Mouse (Mus musculus): ENCODE measurements around the gene Tmem161b. TPM values are rescaled to one million over a fixed set of nuclear protein-coding genes. Genes with fewer than 3 reads are reported as not detected.
"Not testable (repeated sequence)": the region's sequence is repeated elsewhere in the genome, so short reads cannot be mapped to it uniquely, and the experiment has no call there.

Gene Tmem161b
- polyA plus RNA-seq, 1 experiment from 2014 or later: 13.5 TPM

DNA sequence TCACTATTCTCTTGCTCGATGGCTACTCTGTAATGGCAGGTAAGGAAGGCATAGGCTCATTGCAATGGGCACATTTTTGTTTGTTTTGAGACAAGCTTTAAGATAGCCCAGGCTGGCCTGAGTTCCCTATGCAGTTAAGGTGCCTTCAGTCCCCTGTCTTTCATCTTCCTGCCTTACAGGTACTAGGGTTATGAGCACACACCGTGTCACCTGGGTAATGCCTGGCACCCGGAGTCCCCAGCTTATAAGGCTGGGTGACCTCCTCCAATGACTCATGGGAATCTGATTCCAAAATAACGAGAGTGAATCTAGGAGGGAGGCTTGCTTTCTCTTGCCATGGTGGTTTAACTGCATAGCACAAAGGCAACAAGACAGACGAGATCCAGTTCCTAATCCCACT, 29.2 kb downstream of the Tmem161b start:
- no peak overlapping the region for H3K9ac ChIP-seq (ENCODE audit: low read depth, low read length)
- H3K27ac ChIP-seq (ENCODE audit: low read depth, low read length): no peak overlapping the region
- no peaks in the 10 kb centered on the region for H3K36me3 ChIP-seq (ENCODE audit: control insufficient read depth, insufficient read depth, low read length)
- no peak for DNase-seq (ENCODE audit: low spot score)
- 76% methylated on average over 5 of the region's 5 CpGs for WGBS
- no peaks in the 10 kb centered on the region for H3K9me3 ChIP-seq (ENCODE audit: control insufficient read depth, low read length)
- H3K4me1 ChIP-seq (replicated peaks; ENCODE audit: control insufficient read depth, insufficient read depth, low read length): no peaks in the 10 kb centered on the region
- H3K4me2 ChIP-seq: no peak overlapping the region
- ATAC-seq (replicated peaks; ENCODE audit: low FRiP score): no peak; the same call in 1 of the 2 replicates
- no peak overlapping the region for H3K4me3 ChIP-seq (ENCODE audit: low read depth, low read length)
- no peaks in the 10 kb centered on the region for H3K27me3 ChIP-seq (replicated peaks; ENCODE audit: control insufficient read depth, insufficient read depth, low read length)

DNA sequence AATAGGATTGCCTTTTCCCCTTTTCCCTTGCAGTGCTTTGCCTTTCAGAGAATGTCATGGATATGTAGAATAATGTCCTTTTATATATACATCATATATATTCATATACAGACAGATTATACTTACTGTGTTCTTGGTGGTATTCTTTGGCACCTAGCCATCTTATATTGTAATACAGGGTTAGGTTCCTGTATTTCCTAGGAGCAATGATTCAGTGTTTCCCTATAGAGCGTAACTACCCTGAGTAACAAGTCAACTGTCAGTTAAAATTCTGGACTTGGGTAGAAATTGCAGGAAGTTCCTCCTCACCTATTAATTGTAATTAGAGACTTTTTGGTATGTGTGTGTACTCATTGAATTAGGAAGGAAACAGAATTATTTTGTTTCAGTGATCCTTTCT, 33.0 kb downstream of the Tmem161b start:
- H3K27me3 ChIP-seq (replicated peaks; ENCODE audit: control insufficient read depth, insufficient read depth, low read length): no peaks in the 10 kb centered on the region

GRCm38 (mm10) chr13:84264418-84264817, 42.3 kb downstream of the Tmem161b start:
- H3K4me1 ChIP-seq (replicated peaks; ENCODE audit: control insufficient read depth, insufficient read depth, low read length); H3K4me3 ChIP-seq (ENCODE audit: low read depth, low read length); H3K27me3 ChIP-seq (replicated peaks; ENCODE audit: control insufficient read depth, insufficient read depth, low read length); H3K4me2 ChIP-seq; H3K9me3 ChIP-seq (ENCODE audit: control insufficient read depth, low read length); DNase-seq (ENCODE audit: low spot score); H3K9ac ChIP-seq (ENCODE audit: low read depth, low read length); H3K27ac ChIP-seq (ENCODE audit: low read depth, low read length); H3K36me3 ChIP-seq (ENCODE audit: control insufficient read depth, insufficient read depth, low read length); ATAC-seq (replicated peaks; ENCODE audit: low FRiP score): not testable (repeated sequence)
- WGBS: 86% methylated on average over 1 of the region's 1 CpGs

More for the DNA sequence above, 33.0 kb downstream of the Tmem161b start:
- no peak for ATAC-seq (replicated peaks; ENCODE audit: low FRiP score)
- no peak overlapping the region for H3K4me2 ChIP-seq
- 82% methylated on average over 1 of the region's 1 CpGs for WGBS
- no peak for DNase-seq (ENCODE audit: low spot score)
- H3K9ac ChIP-seq (ENCODE audit: low read depth, low read length): no peak overlapping the region
- H3K36me3 ChIP-seq (ENCODE audit: control insufficient read depth, insufficient read depth, low read length): no peaks in the 10 kb centered on the region
- no peaks in the 10 kb centered on the region for H3K9me3 ChIP-seq (ENCODE audit: control insufficient read depth, low read length)
- H3K4me3 ChIP-seq (ENCODE audit: low read depth, low read length): no peak overlapping the region
- no peaks in the 10 kb centered on the region for H3K4me1 ChIP-seq (replicated peaks; ENCODE audit: control insufficient read depth, insufficient read depth, low read length)
- no peak overlapping the region for H3K27ac ChIP-seq (ENCODE audit: low read depth, low read length)

- Histone ChIP-seq H3K36me3 (ENCODE audit: control insufficient read depth, insufficient read depth, low read length) (no peaks in the 10 kb centered on the region; the same call in 1 of the 2 replicates), H3K4me3 (ENCODE audit: low read depth, low read length) (no peak overlapping the region), H3K27ac (ENCODE audit: low read depth, low read length) (no peak overlapping the region), H3K4me2 (no peak overlapping the region), H3K4me1 (replicated peaks; ENCODE audit: control insufficient read depth, insufficient read depth, low read length) (no peaks in the 10 kb centered on the region), H3K9ac (ENCODE audit: low read depth, low read length) (no peak overlapping the region), H3K9me3 (ENCODE audit: control insufficient read depth, low read length) (no peaks in the 10 kb centered on the region), H3K27me3 (replicated peaks; ENCODE audit: control insufficient read depth, insufficient read depth, low read length) (no peaks in the 10 kb centered on the region)
- 91% methylated on average over 5 of the region's 5 CpGs for WGBS
- no peak for DNase-seq (ENCODE audit: low spot score)
- no peak for ATAC-seq (replicated peaks; ENCODE audit: low FRiP score)
Measured at GRCm38 (mm10) chr13:84276246-84276645, 54.1 kb downstream of the Tmem161b start.

- Histone ChIP-seq H3K36me3 (ENCODE audit: control insufficient read depth, insufficient read depth, low read length) (no peaks in the 10 kb centered on the region; the same call in 1 of the 2 replicates), H3K4me3 (ENCODE audit: low read depth, low read length) (no peak overlapping the region), H3K4me1 (replicated peaks; ENCODE audit: control insufficient read depth, insufficient read depth, low read length) (no peaks in the 10 kb centered on the region), H3K4me2 (no peak overlapping the region), H3K27ac (ENCODE audit: low read depth, low read length) (no peak overlapping the region), H3K9ac (ENCODE audit: low read depth, low read length) (no peak overlapping the region), H3K9me3 (ENCODE audit: control insufficient read depth, low read length) (no peaks in the 10 kb centered on the region), H3K27me3 (replicated peaks; ENCODE audit: control insufficient read depth, insufficient read depth, low read length) (no peaks in the 10 kb centered on the region)
- ATAC-seq (replicated peaks; ENCODE audit: low FRiP score) (no peak), DNase-seq (ENCODE audit: low spot score) (no peak)
- WGBS: 94% methylated on average over 4 of the region's 4 CpGs
Measured at GRCm38 (mm10) chr13:84280352-84280751, 58.3 kb downstream of the Tmem161b start.

DNA sequence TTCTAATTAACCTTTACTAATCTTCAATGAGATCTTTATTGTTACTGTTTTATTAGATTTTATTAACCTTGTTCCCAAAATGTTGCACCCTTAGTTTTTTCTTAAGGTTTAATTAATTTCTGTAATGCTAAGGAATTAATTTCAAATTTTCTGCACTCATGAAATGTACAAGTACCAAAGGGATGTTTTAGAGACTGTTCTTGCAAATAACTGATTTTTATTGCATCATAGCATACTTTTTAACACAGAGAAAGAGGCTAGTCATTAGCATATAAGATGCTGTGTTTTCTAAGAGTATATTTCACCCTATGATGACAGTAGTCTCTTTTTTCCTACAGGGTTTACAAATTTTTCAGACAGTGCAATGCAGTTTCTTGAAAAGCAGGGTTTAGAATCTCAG, 60.9 kb downstream of the Tmem161b start:
- no peak overlapping the region for H3K4me3 ChIP-seq (ENCODE audit: low read depth, low read length)
- no peak overlapping the region for H3K9ac ChIP-seq (ENCODE audit: low read depth, low read length)
- no peaks in the 10 kb centered on the region for H3K9me3 ChIP-seq (ENCODE audit: control insufficient read depth, low read length)
- ATAC-seq (replicated peaks; ENCODE audit: low FRiP score) (no peak), DNase-seq (ENCODE audit: low spot score) (no peak)
- no peaks in the 10 kb centered on the region for H3K36me3 ChIP-seq (ENCODE audit: control insufficient read depth, insufficient read depth, low read length)
- no peak overlapping the region for H3K27ac ChIP-seq (ENCODE audit: low read depth, low read length)
- H3K4me1 ChIP-seq (replicated peaks; ENCODE audit: control insufficient read depth, insufficient read depth, low read length): no peaks in the 10 kb centered on the region
- no peaks in the 10 kb centered on the region for H3K27me3 ChIP-seq (replicated peaks; ENCODE audit: control insufficient read depth, insufficient read depth, low read length)
- no peak overlapping the region for H3K4me2 ChIP-seq

DNA sequence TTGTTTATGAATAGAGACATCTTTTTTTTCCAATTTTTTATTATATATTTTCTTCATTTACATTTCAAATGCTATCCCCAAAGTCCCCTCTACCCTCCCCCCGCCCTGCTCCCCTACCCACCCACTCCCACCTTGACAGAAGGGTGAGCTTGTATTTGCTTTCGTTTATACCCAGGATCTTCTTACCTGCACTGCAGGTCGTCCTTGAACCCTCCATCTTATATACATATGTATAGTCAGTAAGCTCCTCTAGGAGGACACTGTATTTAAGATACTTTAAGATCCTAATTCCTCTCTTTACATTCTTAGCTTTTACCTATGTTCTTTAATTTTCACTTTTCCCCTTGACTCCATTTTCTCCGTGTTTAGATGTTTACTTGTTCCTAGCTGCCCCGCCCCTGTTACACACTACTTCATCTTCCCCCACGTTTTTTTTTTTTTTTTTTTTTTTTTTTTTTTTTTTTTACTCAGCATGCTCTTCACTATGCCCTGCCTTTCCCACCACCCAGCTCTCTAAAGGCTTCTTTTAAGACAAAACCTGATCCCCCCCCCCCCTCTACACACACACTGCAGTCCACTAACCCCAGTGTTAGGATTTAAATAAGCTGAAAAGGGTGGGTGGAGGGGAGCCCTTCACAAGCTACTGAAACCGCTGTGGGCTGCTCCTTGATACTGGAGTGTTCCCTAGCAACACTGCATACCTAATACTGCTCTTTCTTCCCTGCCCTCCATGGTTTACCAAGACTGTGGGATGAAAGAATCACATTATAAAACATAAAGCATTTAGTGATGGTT, 62.9 kb downstream of the Tmem161b start:
- 64% methylated on average over 7 of the region's 7 CpGs for WGBS
- Histone ChIP-seq H3K4me3 (ENCODE audit: low read depth, low read length) (no peak overlapping the region), H3K4me1 (replicated peaks; ENCODE audit: control insufficient read depth, insufficient read depth, low read length) (no peaks in the 10 kb centered on the region), H3K9ac (ENCODE audit: low read depth, low read length) (no peak overlapping the region), H3K36me3 (ENCODE audit: control insufficient read depth, insufficient read depth, low read length) (0 out of 2 replicates have a peak, but pooled peaks cover 5% of the 10 kb centered on the region), H3K27ac (ENCODE audit: low read depth, low read length) (no peak overlapping the region), H3K27me3 (replicated peaks; ENCODE audit: control insufficient read depth, insufficient read depth, low read length) (no peaks in the 10 kb centered on the region), H3K9me3 (ENCODE audit: control insufficient read depth, low read length) (no peaks in the 10 kb centered on the region), H3K4me2 (no peak overlapping the region)
- no peak for DNase-seq (ENCODE audit: low spot score)
- ATAC-seq (replicated peaks; ENCODE audit: low FRiP score): peak; percentile 31; the same call in 1 of the 2 replicates

DNA sequence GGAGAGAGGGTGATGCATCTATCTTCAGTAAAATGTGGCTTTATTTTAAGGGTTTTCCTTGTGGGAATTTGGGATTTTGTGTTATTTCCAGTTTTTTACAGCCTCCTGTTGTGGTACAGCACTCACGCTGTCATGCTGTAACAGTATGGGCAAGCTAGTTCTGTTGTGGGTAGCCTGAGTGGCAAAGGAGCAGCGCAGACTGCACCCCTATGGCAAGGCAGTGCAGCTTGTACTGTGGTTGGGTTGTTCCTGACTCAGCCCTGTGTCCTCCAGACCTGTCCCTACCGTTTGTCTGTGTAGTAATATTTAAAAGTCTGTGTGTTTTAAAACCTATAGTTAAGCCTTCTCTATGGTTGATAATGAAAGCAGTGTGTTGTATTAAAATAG, 63.5 kb downstream of the Tmem161b start:
- H3K4me1 ChIP-seq (replicated peaks; ENCODE audit: control insufficient read depth, insufficient read depth, low read length): no peaks in the 10 kb centered on the region
- no peaks in the 10 kb centered on the region for H3K27me3 ChIP-seq (replicated peaks; ENCODE audit: control insufficient read depth, insufficient read depth, low read length)
- no peaks in the 10 kb centered on the region for H3K9me3 ChIP-seq (ENCODE audit: control insufficient read depth, low read length)
- DNase-seq (ENCODE audit: low spot score) (no peak), ATAC-seq (replicated peaks; ENCODE audit: low FRiP score) (no peak)
- 0 out of 2 replicates have a peak, but pooled peaks cover 5% of the 10 kb centered on the region for H3K36me3 ChIP-seq (ENCODE audit: control insufficient read depth, insufficient read depth, low read length)
- no peak overlapping the region for H3K9ac ChIP-seq (ENCODE audit: low read depth, low read length)
- no peak overlapping the region for H3K4me2 ChIP-seq
- 92% methylated on average over 3 of the region's 3 CpGs for WGBS
- no peak overlapping the region for H3K4me3 ChIP-seq (ENCODE audit: low read depth, low read length)
- H3K27ac ChIP-seq (ENCODE audit: low read depth, low read length): no peak overlapping the region

GRCm38 (mm10) chr13:84299445-84300053, 77.5 kb downstream of the Tmem161b start:
- H3K9me3 ChIP-seq (ENCODE audit: control insufficient read depth, low read length): no peaks in the 10 kb centered on the region
- WGBS: 61% methylated on average over 2 of the region's 2 CpGs
- H3K27ac ChIP-seq (ENCODE audit: low read depth, low read length): no peak overlapping the region
- no peak overlapping the region for H3K9ac ChIP-seq (ENCODE audit: low read depth, low read length)
- no peak overlapping the region for H3K4me2 ChIP-seq
- H3K36me3 ChIP-seq (ENCODE audit: control insufficient read depth, insufficient read depth, low read length): no peaks in the 10 kb centered on the region; the same call in 1 of the 2 replicates
- DNase-seq (ENCODE audit: low spot score): no peak
- ATAC-seq (replicated peaks; ENCODE audit: low FRiP score): no peak
- H3K4me1 ChIP-seq (replicated peaks; ENCODE audit: control insufficient read depth, insufficient read depth, low read length): no peaks in the 10 kb centered on the region
- H3K27me3 ChIP-seq (replicated peaks; ENCODE audit: control insufficient read depth, insufficient read depth, low read length): no peaks in the 10 kb centered on the region
- no peak overlapping the region for H3K4me3 ChIP-seq (ENCODE audit: low read depth, low read length)
